Mouse (Mus musculus): ENCODE data around the gene Sdk1. TPM values are rescaled to one million over a fixed set of nuclear protein-coding genes. Genes with fewer than 3 reads are reported as not detected.

The Sdk1 gene
- polyA plus RNA-seq, 1 experiment from 2014 or later, result 0.59 TPM

DNA sequence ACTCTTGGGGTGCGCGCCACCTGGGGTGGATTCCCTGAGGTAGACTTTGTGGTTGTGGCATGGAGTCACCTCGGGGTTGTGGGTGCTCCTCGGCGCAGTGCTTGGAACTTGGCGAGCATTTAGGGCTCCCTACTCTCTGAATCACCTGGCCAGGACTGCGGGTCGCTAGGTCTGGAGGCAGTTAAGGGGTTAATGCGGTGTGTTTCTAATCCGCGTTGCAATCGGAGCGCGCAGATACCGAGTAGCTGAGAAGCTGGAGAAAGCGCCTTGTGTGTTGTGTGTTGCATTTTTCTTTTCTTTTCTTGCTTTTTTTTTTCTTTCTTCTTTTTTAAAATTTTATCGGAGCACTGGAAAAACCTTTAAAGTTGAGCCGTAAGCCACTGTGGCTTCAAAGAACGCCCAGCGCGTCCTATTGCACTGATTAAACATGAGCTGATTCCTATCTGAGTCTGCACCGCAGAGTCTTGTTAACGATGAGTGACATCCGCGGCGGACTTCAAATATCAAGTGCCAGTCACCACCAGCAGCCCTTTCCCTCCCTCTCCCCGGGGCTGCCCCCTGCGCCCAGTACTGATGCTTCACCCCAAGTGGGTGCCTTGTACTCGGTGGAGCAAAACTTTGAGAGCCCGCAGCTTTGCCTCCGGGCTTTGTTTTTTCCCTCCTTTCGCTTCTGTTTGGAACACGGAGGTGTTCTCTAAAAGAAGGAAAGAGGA, 2.1 kb downstream of the Sdk1 start:
- H3K36me3 ChIP-seq (ENCODE audit: control insufficient read depth, insufficient read depth, low read length), result no peaks in the 10 kb centered on the region
- 3% methylated on average over 33 of the region's 33 CpGs for WGBS
- H3K9me3 ChIP-seq (ENCODE audit: control insufficient read depth, low read length), result no peaks in the 10 kb centered on the region
- peak overlapping the region; percentile 39 for H3K4me3 ChIP-seq (ENCODE audit: low read length)
- H3K4me2 ChIP-seq (ENCODE audit: low read depth, low read length), result peak overlapping the region; percentile 63
- H3K27ac ChIP-seq (ENCODE audit: low read length), result no peak overlapping the region
- H3K27me3 ChIP-seq (ENCODE audit: control insufficient read depth, insufficient read depth, low read depth, low read length), result peaks cover 44% of the 10 kb centered on the region
- H3K4me1 ChIP-seq (replicated peaks; ENCODE audit: control insufficient read depth, insufficient read depth, low read length), result peaks cover 25% of the 10 kb centered on the region
- ATAC-seq (ENCODE audit: low read depth), result no peak
- H3K9ac ChIP-seq (ENCODE audit: low read length), result peak overlapping the region; percentile 34; the same call in 1 of the 2 replicates

DNA sequence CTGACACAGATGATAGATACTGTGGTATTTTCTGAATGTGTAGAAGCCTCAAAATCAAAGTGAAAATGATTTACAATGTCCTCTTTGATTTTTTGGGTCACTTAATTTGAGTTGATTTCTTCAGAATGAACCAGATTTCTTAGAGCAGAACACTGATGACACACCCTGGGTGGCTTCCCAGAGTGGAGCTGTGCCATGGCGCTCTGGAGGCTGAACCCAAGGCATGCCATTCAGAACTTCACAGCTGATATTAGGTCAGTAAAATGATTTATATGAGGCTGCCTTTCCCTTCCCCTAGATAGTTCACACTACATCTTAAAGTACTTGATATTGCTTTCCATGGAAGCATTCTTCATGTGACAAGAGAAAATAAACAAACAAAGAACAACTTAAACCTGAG, 23.0 kb downstream of the Sdk1 start:
- ATAC-seq (ENCODE audit: low read depth), result no peak

DNA sequence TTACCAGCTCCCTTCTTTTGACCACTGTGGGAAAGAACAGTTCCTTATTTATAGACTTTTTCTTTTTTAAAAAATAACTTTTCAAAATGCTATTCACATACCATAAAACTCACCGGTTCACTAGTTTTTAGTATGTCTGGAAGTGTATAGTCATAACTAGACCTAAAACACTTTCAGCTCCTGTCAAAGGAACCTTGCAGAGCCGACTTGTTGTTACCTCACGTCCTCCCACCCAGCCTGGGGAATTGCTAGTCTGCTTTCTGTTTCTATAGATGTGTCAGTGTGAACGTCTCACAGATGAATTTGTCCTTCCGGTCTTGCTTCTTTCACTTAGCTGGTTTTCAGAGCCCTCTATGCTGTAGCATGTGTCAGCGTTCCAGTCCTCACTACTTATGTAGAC, 35.8 kb downstream of the Sdk1 start:
- Histone ChIP-seq H3K27ac (ENCODE audit: low read length) (no peak overlapping the region), H3K36me3 (ENCODE audit: control insufficient read depth, insufficient read depth, low read length) (no peaks in the 10 kb centered on the region), H3K4me2 (ENCODE audit: low read depth, low read length) (no peak overlapping the region), H3K9ac (ENCODE audit: low read length) (no peak overlapping the region), H3K27me3 (ENCODE audit: control insufficient read depth, insufficient read depth, low read depth, low read length) (no peaks in the 10 kb centered on the region), H3K9me3 (ENCODE audit: control insufficient read depth, low read length) (no peaks in the 10 kb centered on the region), H3K4me1 (replicated peaks; ENCODE audit: control insufficient read depth, insufficient read depth, low read length) (no peaks in the 10 kb centered on the region), H3K4me3 (ENCODE audit: low read length) (no peak overlapping the region)
- ATAC-seq (ENCODE audit: low read depth), result no peak
- 81% methylated on average over 6 of the region's 6 CpGs for WGBS

More for the DNA sequence above, 23.0 kb downstream of the Sdk1 start:
- H3K9me3 ChIP-seq (ENCODE audit: control insufficient read depth, low read length), result no peaks in the 10 kb centered on the region
- 68% methylated on average over 1 of the region's 1 CpGs for WGBS
- H3K4me2 ChIP-seq (ENCODE audit: low read depth, low read length), result no peak overlapping the region
- no peaks in the 10 kb centered on the region for H3K4me1 ChIP-seq (replicated peaks; ENCODE audit: control insufficient read depth, insufficient read depth, low read length)
- no peaks in the 10 kb centered on the region for H3K27me3 ChIP-seq (ENCODE audit: control insufficient read depth, insufficient read depth, low read depth, low read length)
- H3K9ac ChIP-seq (ENCODE audit: low read length), result no peak overlapping the region
- H3K36me3 ChIP-seq (ENCODE audit: control insufficient read depth, insufficient read depth, low read length), result no peaks in the 10 kb centered on the region
- no peak overlapping the region for H3K27ac ChIP-seq (ENCODE audit: low read length)
- H3K4me3 ChIP-seq (ENCODE audit: low read length), result no peak overlapping the region

DNA sequence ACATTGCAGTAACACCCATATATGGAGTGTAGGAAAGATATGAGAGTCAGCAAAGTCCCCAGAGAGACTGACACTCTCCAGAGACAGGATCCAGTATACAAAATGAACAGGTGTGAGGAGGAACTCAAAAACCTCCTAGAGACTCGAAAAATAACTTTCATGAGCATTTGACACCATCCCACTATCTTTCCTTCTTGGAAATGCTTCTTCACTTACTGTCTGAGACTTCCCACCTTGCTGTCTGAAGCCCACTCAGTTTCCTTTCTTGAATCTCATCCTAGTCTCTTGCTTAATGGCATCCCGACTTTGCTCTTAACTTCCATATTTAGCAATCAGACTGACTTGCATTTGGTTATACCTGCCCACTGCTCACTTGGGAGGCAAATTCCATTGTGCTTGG, 40.5 kb downstream of the Sdk1 start:
- H3K4me1 ChIP-seq (replicated peaks; ENCODE audit: control insufficient read depth, insufficient read depth, low read length), result no peaks in the 10 kb centered on the region
- no peaks in the 10 kb centered on the region for H3K9me3 ChIP-seq (ENCODE audit: control insufficient read depth, low read length)
- no peak overlapping the region for H3K9ac ChIP-seq (ENCODE audit: low read length)
- H3K4me3 ChIP-seq (ENCODE audit: low read length), result no peak overlapping the region
- no peak for ATAC-seq (ENCODE audit: low read depth)
- H3K27me3 ChIP-seq (ENCODE audit: control insufficient read depth, insufficient read depth, low read depth, low read length), result no peaks in the 10 kb centered on the region
- H3K4me2 ChIP-seq (ENCODE audit: low read depth, low read length), result no peak overlapping the region
- H3K27ac ChIP-seq (ENCODE audit: low read length), result no peak overlapping the region
- no peaks in the 10 kb centered on the region for H3K36me3 ChIP-seq (ENCODE audit: control insufficient read depth, insufficient read depth, low read length)
- WGBS, result 63% methylated on average over 2 of the region's 2 CpGs

DNA sequence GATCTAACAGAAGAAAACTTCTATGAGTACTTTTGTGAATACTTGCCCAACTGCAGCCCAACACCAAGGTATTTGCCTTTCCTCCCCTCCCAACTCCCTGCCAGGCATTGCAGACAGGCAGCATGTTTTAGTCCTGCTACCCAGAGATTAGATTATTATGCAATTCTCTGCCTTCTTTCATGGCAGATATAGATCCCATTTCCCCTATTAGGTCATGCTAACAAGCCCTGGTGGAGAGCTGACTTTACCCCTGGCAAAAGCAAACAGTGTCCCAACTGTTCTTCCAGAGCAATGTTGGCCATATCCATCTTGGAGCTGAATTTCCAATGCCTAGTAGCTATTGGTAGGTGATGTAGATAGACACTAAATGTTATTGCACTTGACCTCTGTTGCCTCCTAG, 48.3 kb downstream of the Sdk1 start:
- Histone ChIP-seq H3K9me3 (ENCODE audit: control insufficient read depth, low read length) (no peaks in the 10 kb centered on the region), H3K27ac (ENCODE audit: low read length) (no peak overlapping the region), H3K36me3 (ENCODE audit: control insufficient read depth, insufficient read depth, low read length) (no peaks in the 10 kb centered on the region), H3K27me3 (ENCODE audit: control insufficient read depth, insufficient read depth, low read depth, low read length) (no peaks in the 10 kb centered on the region), H3K4me2 (ENCODE audit: low read depth, low read length) (no peak overlapping the region), H3K9ac (ENCODE audit: low read length) (no peak overlapping the region), H3K4me3 (ENCODE audit: low read length) (no peak overlapping the region), H3K4me1 (replicated peaks; ENCODE audit: control insufficient read depth, insufficient read depth, low read length) (no peaks in the 10 kb centered on the region)
- no peak for ATAC-seq (ENCODE audit: low read depth)

DNA sequence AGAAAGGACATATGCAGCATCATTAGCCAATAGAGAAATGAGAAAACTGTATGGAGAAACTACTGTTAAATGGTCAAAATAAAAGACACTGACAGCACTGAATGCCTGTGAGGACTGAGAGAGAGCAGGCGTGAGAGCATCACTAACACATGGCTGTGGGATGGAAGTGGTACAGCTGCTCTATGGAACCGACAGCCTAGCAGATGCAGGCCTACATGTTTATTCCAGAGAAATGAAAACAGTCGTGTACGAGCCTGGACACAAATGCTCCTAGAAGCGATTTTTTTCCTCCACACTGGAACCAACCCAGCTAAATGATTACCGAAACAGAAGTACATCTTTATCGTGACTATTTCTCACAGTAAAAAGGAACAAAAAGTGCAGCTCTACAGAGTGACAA, 54.0 kb downstream of the Sdk1 start:
- 48% methylated on average over 7 of the region's 7 CpGs for WGBS
- peak; percentile 74 for ATAC-seq (ENCODE audit: low read depth)
- Histone ChIP-seq H3K27me3 (ENCODE audit: control insufficient read depth, insufficient read depth, low read depth, low read length) (no peaks in the 10 kb centered on the region; the same call in none of the 2 replicates), H3K36me3 (ENCODE audit: control insufficient read depth, insufficient read depth, low read length) (no peaks in the 10 kb centered on the region), H3K9ac (ENCODE audit: low read length) (no peak overlapping the region), H3K9me3 (ENCODE audit: control insufficient read depth, low read length) (no peaks in the 10 kb centered on the region), H3K4me3 (ENCODE audit: low read length) (no peak overlapping the region), H3K27ac (ENCODE audit: low read length) (no peak overlapping the region), H3K4me1 (replicated peaks; ENCODE audit: control insufficient read depth, insufficient read depth, low read length) (no peaks in the 10 kb centered on the region), H3K4me2 (ENCODE audit: low read depth, low read length) (no peak overlapping the region)

DNA sequence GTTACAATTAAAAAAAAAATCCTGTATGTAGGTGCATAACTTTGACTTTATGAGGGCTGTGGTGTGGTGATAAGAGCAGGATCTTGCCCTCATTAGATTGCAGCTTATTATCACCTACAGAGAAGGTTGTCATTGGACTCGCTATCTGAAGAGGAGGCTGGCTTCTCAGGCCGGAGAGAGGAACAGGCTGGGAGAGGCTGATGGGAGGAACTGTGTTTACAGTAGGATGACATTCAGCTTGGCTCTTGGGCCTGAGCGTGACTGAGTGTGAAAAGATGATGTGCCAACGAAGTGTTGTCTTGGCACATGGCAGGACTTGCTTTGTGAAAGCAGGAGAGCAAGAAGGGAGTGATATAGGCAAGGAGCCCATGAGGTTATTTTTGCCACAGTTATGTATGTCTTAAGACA, 61.0 kb downstream of the Sdk1 start:
- Histone ChIP-seq H3K4me2 (ENCODE audit: low read depth, low read length) (no peak overlapping the region), H3K36me3 (ENCODE audit: control insufficient read depth, insufficient read depth, low read length) (no peaks in the 10 kb centered on the region), H3K27me3 (ENCODE audit: control insufficient read depth, insufficient read depth, low read depth, low read length) (peaks cover 3% of the 10 kb centered on the region), H3K4me1 (replicated peaks; ENCODE audit: control insufficient read depth, insufficient read depth, low read length) (peaks cover 4% of the 10 kb centered on the region; the same call in 1 of the 2 replicates), H3K9me3 (ENCODE audit: control insufficient read depth, low read length) (no peaks in the 10 kb centered on the region), H3K4me3 (ENCODE audit: low read length) (no peak overlapping the region), H3K9ac (ENCODE audit: low read length) (no peak overlapping the region), H3K27ac (ENCODE audit: low read length) (no peak overlapping the region)
- peak; percentile 95 for ATAC-seq (ENCODE audit: low read depth)
- WGBS, result 26% methylated on average over 4 of the region's 4 CpGs

- 67% methylated on average over 2 of the region's 2 CpGs for WGBS
- Histone ChIP-seq H3K27me3 (ENCODE audit: control insufficient read depth, insufficient read depth, low read depth, low read length) (peaks cover 3% of the 10 kb centered on the region), H3K9ac (ENCODE audit: low read length) (no peak overlapping the region), H3K27ac (ENCODE audit: low read length) (no peak overlapping the region), H3K4me1 (replicated peaks; ENCODE audit: control insufficient read depth, insufficient read depth, low read length) (peaks cover 4% of the 10 kb centered on the region; the same call in 1 of the 2 replicates), H3K36me3 (ENCODE audit: control insufficient read depth, insufficient read depth, low read length) (no peaks in the 10 kb centered on the region), H3K4me2 (ENCODE audit: low read depth, low read length) (no peak overlapping the region), H3K9me3 (ENCODE audit: control insufficient read depth, low read length) (no peaks in the 10 kb centered on the region), H3K4me3 (ENCODE audit: low read length) (no peak overlapping the region)
- ATAC-seq (ENCODE audit: low read depth), result no peak
Measured at GRCm38 (mm10) chr5:141303746-141304145, 62.5 kb downstream of the Sdk1 start.

DNA sequence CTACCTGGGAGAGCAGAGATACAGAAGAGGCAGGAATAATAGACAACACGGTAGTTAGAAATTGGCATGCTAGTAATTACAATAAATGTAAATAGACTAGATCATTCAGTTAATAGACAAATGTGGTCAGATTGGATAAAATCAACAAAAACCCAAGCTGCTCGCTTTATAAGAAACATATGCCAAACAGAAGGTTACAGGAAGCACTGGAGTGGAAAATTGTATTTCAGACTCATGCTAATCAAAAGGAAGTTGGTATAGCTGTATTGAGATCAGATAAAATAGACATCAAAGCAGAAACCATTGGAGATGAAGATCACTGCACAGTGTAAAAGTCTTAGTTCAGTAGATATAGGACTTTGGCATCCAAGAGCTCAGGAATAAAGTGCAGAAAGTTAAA, 63.4 kb downstream of the Sdk1 start:
- no peak overlapping the region for H3K27ac ChIP-seq (ENCODE audit: low read length)
- ATAC-seq (ENCODE audit: low read depth), result no peak
- H3K36me3 ChIP-seq (ENCODE audit: control insufficient read depth, insufficient read depth, low read length), result no peaks in the 10 kb centered on the region
- H3K9ac ChIP-seq (ENCODE audit: low read length), result no peak overlapping the region
- H3K27me3 ChIP-seq (ENCODE audit: control insufficient read depth, insufficient read depth, low read depth, low read length), result peaks cover 3% of the 10 kb centered on the region
- peaks cover 4% of the 10 kb centered on the region; the same call in 1 of the 2 replicates for H3K4me1 ChIP-seq (replicated peaks; ENCODE audit: control insufficient read depth, insufficient read depth, low read length)
- WGBS, result 60% methylated on average over 2 of the region's 2 CpGs
- no peak overlapping the region for H3K4me2 ChIP-seq (ENCODE audit: low read depth, low read length)
- no peaks in the 10 kb centered on the region for H3K9me3 ChIP-seq (ENCODE audit: control insufficient read depth, low read length)
- H3K4me3 ChIP-seq (ENCODE audit: low read length), result no peak overlapping the region

All from lung, embryonic 16.5 days (tissue).